25 mouse cellular contexts compared by ENCODE assay signal in the genomic region with DNA sequence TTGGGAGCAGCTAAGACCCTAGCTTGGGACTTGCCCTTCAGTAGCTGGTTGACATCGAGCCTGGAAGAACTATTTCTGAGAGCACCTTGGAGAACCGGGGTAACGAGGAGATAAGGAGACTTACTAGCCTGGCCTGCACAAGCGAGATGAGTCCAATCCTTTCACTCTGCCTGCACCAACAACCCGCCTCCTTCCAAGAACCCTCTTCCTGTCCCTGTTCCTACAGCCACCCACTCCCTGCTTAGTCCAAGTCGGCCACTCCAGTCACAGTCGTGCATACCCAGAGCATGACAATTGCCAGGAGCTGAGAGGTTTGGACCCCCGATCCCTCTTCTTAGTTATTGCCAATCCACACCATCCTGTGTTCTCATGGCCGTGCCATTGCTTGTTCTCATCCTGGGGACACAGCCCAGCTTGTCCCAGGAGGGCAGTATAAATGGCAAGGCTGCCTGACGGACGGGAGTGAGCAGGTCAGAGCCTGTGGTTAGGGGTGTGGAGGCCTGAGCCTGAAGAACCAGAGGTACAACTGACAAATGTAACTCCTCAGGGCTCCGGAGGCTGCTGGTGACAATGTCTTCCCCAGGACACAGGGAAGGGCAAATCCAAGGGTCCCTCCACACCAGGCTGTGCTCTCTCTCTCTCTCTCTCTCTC. TPM values are rescaled to one million over a fixed set of nuclear protein-coding genes. Genes with fewer than 3 reads are reported as not detected.
DNase-seq lines count a peak whose midpoint lies in the region; ATAC-seq and TF ChIP-seq lines count a peak whose summit lies in the region.
"Had no signal": no experiment of that assay in that cellular context is flagged by ENCODE, and none has a peak within 500 bp of the region (broad histone marks: within the 10 kb centered on the region; RNA-seq: fewer than 3 reads in every experiment).

No protein-coding gene starts in this region.

- no peak overlapping the region for H3K4me2 ChIP-seq in hindbrain, embryonic 13.5 days
- no peak overlapping the region for H3K4me2 ChIP-seq in hindbrain, postnatal 0 days (ENCODE audit: low read depth, low read length)
- no peak overlapping the region for H3K4me2 ChIP-seq in stomach, embryonic 16.5 days (ENCODE audit: low read depth, low read length)
- H3K4me2 ChIP-seq: embryonic facial prominence, embryonic 12.5 days; heart, embryonic 11.5 days; hindbrain, embryonic 12.5 days; midbrain, embryonic 13.5 days had no signal

- no peak for ATAC-seq in hindbrain, embryonic 13.5 days (ENCODE audit: low FRiP score)
- no peak for ATAC-seq in hindbrain, postnatal 0 days
- no peak for ATAC-seq in stomach, embryonic 16.5 days (ENCODE audit: insufficient read depth, low FRiP score)
- ATAC-seq: forebrain, embryonic 16.5 days; intestine, postnatal 0 days; midbrain, embryonic 13.5 days had no signal

- H3K36me3 ChIP-seq in hindbrain, embryonic 13.5 days, result peaks cover 82% of the 10 kb centered on the region
- 0 out of 2 replicates have a peak, but pooled peaks cover 8% of the 10 kb centered on the region for H3K36me3 ChIP-seq in hindbrain, postnatal 0 days (ENCODE audit: insufficient read depth, low read length)
- H3K36me3 ChIP-seq in stomach, embryonic 16.5 days (ENCODE audit: control insufficient read depth, insufficient read depth, low read length), result peaks cover 19% of the 10 kb centered on the region
- H3K36me3 ChIP-seq: G1E had no signal

- no peaks in the 10 kb centered on the region for H3K27me3 ChIP-seq in hindbrain, embryonic 13.5 days
- no peaks in the 10 kb centered on the region for H3K27me3 ChIP-seq in hindbrain, postnatal 0 days (ENCODE audit: insufficient read depth, low read length)
- no peaks in the 10 kb centered on the region for H3K27me3 ChIP-seq in stomach, embryonic 16.5 days (ENCODE audit: control insufficient read depth, insufficient read depth, low read length)
- H3K27me3 ChIP-seq: embryonic facial prominence, embryonic 12.5 days; hindbrain, embryonic 12.5 days; midbrain, embryonic 13.5 days had no signal

- H3K27ac ChIP-seq in hindbrain, embryonic 13.5 days, result no peak overlapping the region
- no peak overlapping the region for H3K27ac ChIP-seq in hindbrain, postnatal 0 days
- peak overlapping the region; percentile 39 for H3K27ac ChIP-seq in stomach, embryonic 16.5 days (ENCODE audit: low read length)
- H3K27ac ChIP-seq: embryonic facial prominence, embryonic 12.5 days; forebrain, embryonic 10.5 days; hindbrain, embryonic 12.5 days; left cerebral cortex, adult 2 months; liver, embryonic 14.5 days; macrophage; midbrain, embryonic 13.5 days had no signal

- H3K4me1 ChIP-seq in hindbrain, embryonic 13.5 days (replicated peaks), result peaks cover 87% of the 10 kb centered on the region
- no peaks in the 10 kb centered on the region; the same call in 1 of the 2 replicates for H3K4me1 ChIP-seq in hindbrain, postnatal 0 days (ENCODE audit: insufficient read depth, low read length)
- 0 out of 2 replicates have a peak, but pooled peaks cover 8% of the 10 kb centered on the region for H3K4me1 ChIP-seq in stomach, embryonic 16.5 days (ENCODE audit: control insufficient read depth, insufficient read depth, low read length)

- 83% methylated on average over 12 of the region's 12 CpGs for WGBS in hindbrain, embryonic 13.5 days
- WGBS in hindbrain, postnatal 0 days, result 88% methylated on average over 12 of the region's 12 CpGs
- 84% methylated on average over 12 of the region's 12 CpGs for WGBS in stomach, embryonic 16.5 days

- DNase-seq in adrenal gland, postnatal 10 days, result peak; percentile 50
- no peak for DNase-seq in adrenal gland, postnatal 4 days (ENCODE audit: low spot score in 2 of 2)
- no peak for DNase-seq in hindbrain, postnatal 0 days (ENCODE audit: low spot score)
- peak; percentile 45 to 55 for DNase-seq in urinary bladder, adult 18-20 months (ENCODE audit: low spot score in 2 of 2)
- DNase-seq in urinary bladder, postnatal 10 days (ENCODE audit: low spot score), result no peak
- DNase-seq in left cerebral cortex, adult 18-20 months (ENCODE audit: low spot score in 2 of 2), result no peak
- DNase-seq: embryo, embryonic 11 days; liver; right cerebral cortex, postnatal 25 days; spleen, adult 18-20 months; thymus, postnatal 4 days had no signal

- no peak for TF ChIP-seq CTCF in hindbrain, postnatal 0 days (IDR thresholded peaks at IDR 0.05; ENCODE audit: low read depth)

- no peak overlapping the region for H3K4me3 ChIP-seq in hindbrain, embryonic 13.5 days
- H3K4me3 ChIP-seq in hindbrain, postnatal 0 days (ENCODE audit: low read length), result no peak overlapping the region
- no peak overlapping the region for H3K4me3 ChIP-seq in stomach, embryonic 16.5 days (replicated peaks; ENCODE audit: low read length)
- H3K4me3 ChIP-seq: embryonic facial prominence, embryonic 12.5 days; forebrain, embryonic 10.5 days; hindbrain, embryonic 12.5 days; left cerebral cortex, adult 2 months; midbrain, embryonic 13.5 days had no signal

- H3K9me3 ChIP-seq in hindbrain, embryonic 13.5 days, result no peaks in the 10 kb centered on the region
- no peaks in the 10 kb centered on the region for H3K9me3 ChIP-seq in hindbrain, postnatal 0 days (ENCODE audit: low read length)
- no peaks in the 10 kb centered on the region for H3K9me3 ChIP-seq in stomach, embryonic 16.5 days (replicated peaks; ENCODE audit: control insufficient read depth, low read length)
- H3K9me3 ChIP-seq: embryonic facial prominence, embryonic 12.5 days; hindbrain, embryonic 12.5 days; midbrain, embryonic 13.5 days had no signal

- peak overlapping the region; percentile 51 for H3K9ac ChIP-seq in hindbrain, embryonic 13.5 days
- H3K9ac ChIP-seq in hindbrain, postnatal 0 days (replicated peaks; ENCODE audit: low read length), result no peak overlapping the region
- peak overlapping the region; percentile 1; the same call in 1 of the 2 replicates for H3K9ac ChIP-seq in stomach, embryonic 16.5 days (ENCODE audit: low read length)
- H3K9ac ChIP-seq: embryonic facial prominence, embryonic 12.5 days; hindbrain, embryonic 12.5 days; liver, embryonic 14.5 days; midbrain, embryonic 13.5 days had no signal

RNA-seq across cellular contexts. Expression of a gene that starts 10.3 kb away (rescaled TPM):
- total RNA-seq in adrenal gland, postnatal 10 days (2021), result 10 to 100 TPM; 15.4 to 17.4 TPM
- total RNA-seq in adrenal gland, postnatal 4 days (2021), result 10 to 100 TPM; 15.6 to 19.9 TPM
- polyA plus RNA-seq in hindbrain, embryonic 13.5 days (2015; fragmentation: Nextera tagmentation; extraction: Ambion mirVana), result 33.7 and 36.0 TPM in 2 replicates
- total RNA-seq in hindbrain, postnatal 0 days (2014; rRNA removed), result 58.7 and 59.7 TPM in 2 replicates
- polyA plus RNA-seq in hindbrain, postnatal 0 days (2015; fragmentation: Nextera tagmentation; extraction: Ambion mirVana), result 12.6 and 13.2 TPM in 2 replicates
- polyA plus RNA-seq in stomach, embryonic 16.5 days (2015; fragmentation: Nextera tagmentation; extraction: Ambion mirVana), result 18.5 and 26.0 TPM in 2 replicates
- total RNA-seq in left cerebral cortex, adult 18-20 months (2021), result 10 to 100 TPM; 10.3 to 11.9 TPM
- total RNA-seq: megakaryocyte-erythroid progenitor cell, adult 5-6 weeks had no signal
- polyA plus RNA-seq: G1E, macrophage had no signal

Comparison
In these comparisons a context has a peak if more than half of its experiments do, and no peak if none do; other contexts are left out.
1. DNase-seq: peak in adrenal gland, postnatal 10 days (single experiment) and urinary bladder, adult 18-20 months (2 of 2); none in adrenal gland, postnatal 4 days (0 of 2), hindbrain, postnatal 0 days (single experiment), urinary bladder, postnatal 10 days (single experiment) and left cerebral cortex, adult 18-20 months (0 of 2).